Mouse (Mus musculus): ENCODE data around the gene Rnf149.

DNA sequence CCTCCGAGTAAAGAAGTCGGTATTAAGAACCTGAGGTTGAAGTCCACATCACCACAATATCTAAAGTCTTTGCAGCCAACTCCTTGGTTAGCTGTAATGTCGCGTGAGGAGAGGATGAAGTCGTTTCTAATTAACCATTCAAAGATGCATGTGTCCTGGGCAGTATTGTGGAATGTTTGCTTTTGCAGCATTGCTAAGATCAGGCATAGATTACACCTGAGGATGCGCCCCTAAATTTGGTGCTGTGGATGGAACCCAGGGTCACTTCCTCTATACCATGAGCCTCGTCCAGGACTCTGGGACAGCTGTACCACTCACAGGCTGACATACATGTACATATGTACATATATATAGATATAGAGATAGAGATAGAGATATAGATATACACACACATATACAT lies 40.5 kb downstream of the Rnf149 start:
- TF ChIP-seq POLR2A (IDR thresholded peaks at IDR 0.05; ENCODE audit: low read depth, low read length): no peak
- no peak for TF ChIP-seq CTCF (IDR thresholded peaks at IDR 0.05; ENCODE audit: borderline replicate concordance, insufficient read depth, low read length)

All from embryonic fibroblast, embryonic 13.5 days (primary cell).